Mouse (Mus musculus) forebrain, embryonic 12.5 days (tissue): Measurements from ENCODE around the gene Terf2. TPM values are rescaled to one million over a fixed set of nuclear protein-coding genes. Genes with fewer than 3 reads are reported as not detected.
"Not testable (repeated sequence)": the region's sequence is repeated elsewhere in the genome, so short reads cannot be mapped to it uniquely, and the experiment has no call there.

Experiments
- ATAC-seq: fragments of 200-750 bp; cut with Nextera tagmentation; 2 replicates; pipeline ENCODE4 v1.8.0; 2017; ENCODE audit warnings: moderate TSS enrichment; ENCODE audit not compliant: low FRiP score
- H3K27ac ChIP-seq: fragments of 300-500 bp; sonication (generic); 2 replicates; pipeline ENCODE4 v1.5.1; 2016; ENCODE audit warnings: mild to moderate bottlenecking
- H3K27me3 ChIP-seq: fragments of 300-500 bp; sonication (generic); 2 replicates; pipeline ENCODE4 v1.6.1; 2016; ENCODE audit warnings: mild to moderate bottlenecking
- H3K36me3 ChIP-seq: fragments of 300-500 bp; sonication (generic); replicated peaks from 2 replicates; pipeline ENCODE4 v1.6.1; 2016; ENCODE audit warnings: mild to moderate bottlenecking
- H3K4me1 ChIP-seq: fragments of 300-500 bp; sonication (generic); 2 replicates; pipeline ENCODE4 v1.6.1; 2016
- H3K4me2 ChIP-seq: fragments of 300-500 bp; sonication (generic); 2 replicates; pipeline ENCODE4 v1.6.1; 2016; ENCODE audit warnings: mild to moderate bottlenecking, moderate library complexity
- H3K4me3 ChIP-seq: fragments of 300-500 bp; sonication (generic); replicated peaks from 2 replicates; pipeline ENCODE4 v1.5.1; 2016; ENCODE audit warnings: mild to moderate bottlenecking
- H3K9ac ChIP-seq: fragments of 300-500 bp; sonication (generic); 2 replicates; pipeline ENCODE4 v1.6.1; 2016; ENCODE audit warnings: mild to moderate bottlenecking
- H3K9me3 ChIP-seq: fragments of 300-500 bp; sonication (generic); 2 replicates; pipeline ENCODE4 v1.6.1; 2016
- WGBS: fragments of 180-500 bp; shearing (Covaris S2); methylation state at CpG from one replicate; pipeline ENCODE4 v1.1.7; 2016; 5-methylcytosine and 5-hydroxymethylcytosine counted together
- polyA plus RNA-seq: library from polyadenylated mRNA; unstranded; fragments of >200 nt; fragmentation: Nextera tagmentation; extraction: Ambion mirVana; gene quantifications from 2 replicates; pipeline ENCODE4 v1.2.1, GENCODE M21; 2016

Gene Terf2
- polyA plus RNA-seq, 1 experiment from 2014 or later = 26.6 TPM

DNA sequence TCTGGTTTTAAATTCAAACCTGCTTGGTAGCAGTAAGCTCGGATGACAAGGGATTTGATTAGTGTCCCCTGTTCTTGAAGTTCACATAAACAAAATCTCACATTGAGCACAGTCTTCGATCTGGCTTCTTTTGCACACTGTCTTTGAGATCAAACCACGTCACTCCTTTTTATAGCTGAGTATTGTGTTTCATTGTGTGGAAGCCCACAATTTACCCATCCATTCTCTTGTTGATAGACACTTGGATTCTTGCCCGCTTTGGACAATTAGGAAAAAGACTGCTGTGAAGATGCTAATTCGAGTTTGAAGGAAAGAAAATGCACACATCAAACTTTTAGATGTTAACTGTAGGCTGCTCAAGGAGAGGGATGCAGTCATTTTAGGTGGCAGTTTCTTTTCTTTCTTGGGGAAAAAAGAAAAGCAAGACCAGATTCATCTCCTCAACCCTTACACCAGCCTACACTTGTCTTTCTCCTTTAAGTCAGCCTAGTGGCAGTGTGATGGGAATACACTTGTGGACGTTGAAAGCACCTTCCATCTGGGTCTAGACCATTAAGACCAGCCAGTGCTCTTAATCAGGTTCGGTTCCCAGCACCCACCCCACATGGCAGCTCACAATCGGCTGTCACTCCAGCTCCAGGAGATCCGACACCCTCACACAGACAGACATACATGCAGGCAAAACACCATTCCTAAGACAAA lies 14.4 kb upstream of the Terf2 start:
- Histone ChIP-seq H3K9me3 (no peaks in the 10 kb centered on the region), H3K4me1 (0 out of 2 replicates have a peak, but pooled peaks cover 4% of the 10 kb centered on the region), H3K4me3 (no peak overlapping the region), H3K9ac (no peak overlapping the region), H3K27ac (no peak overlapping the region), H3K36me3 (no peaks in the 10 kb centered on the region), H3K4me2 (no peak overlapping the region), H3K27me3 (no peaks in the 10 kb centered on the region)
- no peak for ATAC-seq
- WGBS = 66% methylated on average over 9 of the region's 9 CpGs

DNA sequence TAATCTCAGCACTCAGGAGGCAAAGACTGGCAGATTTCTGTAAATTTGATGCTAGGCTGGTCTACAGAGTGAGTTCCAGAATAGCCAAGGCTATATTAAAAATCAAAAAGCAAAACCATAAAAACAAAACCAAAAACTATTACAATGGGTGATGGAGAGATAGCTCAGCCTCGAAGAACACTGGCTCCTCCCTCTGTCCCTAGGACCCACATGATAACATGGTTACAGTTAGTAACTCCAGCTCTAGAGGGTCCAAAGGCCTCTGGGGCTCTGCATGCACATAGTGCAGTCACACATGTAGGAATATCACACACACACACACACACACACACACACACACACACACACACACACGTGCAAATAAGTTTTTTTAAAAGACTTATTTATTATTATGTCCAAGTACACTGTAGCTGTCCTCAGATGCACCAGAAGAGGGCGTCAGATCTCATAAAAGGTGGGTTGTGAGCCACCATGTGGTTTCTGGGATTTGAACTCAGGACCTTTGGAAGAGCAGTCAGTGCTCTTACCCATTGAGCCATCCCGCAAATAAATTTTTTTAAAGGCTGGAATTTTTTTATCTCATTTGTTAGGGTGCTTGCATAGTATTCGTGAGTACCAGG lies 13.6 kb upstream of the Terf2 start:
- no peak overlapping the region for H3K27ac ChIP-seq
- no peak overlapping the region for H3K9ac ChIP-seq
- ATAC-seq = no peak
- H3K36me3 ChIP-seq = no peaks in the 10 kb centered on the region
- H3K9me3 ChIP-seq = no peaks in the 10 kb centered on the region
- no peaks in the 10 kb centered on the region for H3K27me3 ChIP-seq
- 0 out of 2 replicates have a peak, but pooled peaks cover 4% of the 10 kb centered on the region for H3K4me1 ChIP-seq
- H3K4me2 ChIP-seq = no peak overlapping the region
- WGBS = 86% methylated on average over 5 of the region's 5 CpGs
- H3K4me3 ChIP-seq = no peak overlapping the region

DNA sequence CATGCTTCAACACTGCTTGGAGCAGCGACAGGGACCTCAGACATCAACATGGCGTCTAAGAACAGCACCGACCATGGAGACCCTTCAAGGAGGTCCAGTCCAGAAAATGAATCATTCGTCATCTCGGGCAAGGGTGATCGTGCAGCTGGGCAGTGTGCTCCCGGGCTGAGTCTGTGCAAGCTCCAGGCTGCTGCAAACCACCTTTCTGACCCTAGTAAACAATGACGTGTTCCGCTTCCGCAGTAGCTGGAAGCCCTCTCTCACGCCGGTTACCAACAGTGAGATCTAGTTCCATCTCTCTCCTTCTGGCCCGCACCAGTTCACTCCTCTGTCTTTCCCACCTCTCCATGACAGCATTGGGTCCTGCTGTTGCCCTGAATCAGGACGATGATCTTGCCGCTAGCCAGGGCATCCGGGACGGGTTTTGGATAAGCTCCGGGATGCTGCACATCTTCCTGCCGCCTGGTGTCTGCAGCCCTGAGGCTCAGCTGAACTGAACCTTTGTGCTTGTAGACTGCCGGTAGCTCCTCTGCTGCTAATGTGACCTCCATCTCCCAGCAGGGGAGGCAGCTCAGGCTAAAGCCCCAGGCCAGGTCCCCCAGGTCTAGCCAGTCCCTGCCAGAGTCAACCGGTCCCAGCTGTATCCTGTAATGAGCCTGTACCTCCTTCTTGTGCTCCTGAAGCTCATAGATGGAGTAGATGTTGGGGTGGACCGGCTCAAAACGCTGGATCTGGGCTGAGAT lies 12.8 kb upstream of the Terf2 start:
- H3K27ac ChIP-seq = no peak overlapping the region
- H3K36me3 ChIP-seq = no peaks in the 10 kb centered on the region
- no peak overlapping the region for H3K4me3 ChIP-seq
- H3K27me3 ChIP-seq = no peaks in the 10 kb centered on the region
- ATAC-seq = no peak
- WGBS = 71% methylated on average over 23 of the region's 23 CpGs
- 0 out of 2 replicates have a peak overlapping the region, but pooled peaks have one; percentile 4 for H3K4me2 ChIP-seq
- no peak overlapping the region for H3K9ac ChIP-seq
- H3K9me3 ChIP-seq = no peaks in the 10 kb centered on the region
- no peaks in the 10 kb centered on the region for H3K4me1 ChIP-seq

DNA sequence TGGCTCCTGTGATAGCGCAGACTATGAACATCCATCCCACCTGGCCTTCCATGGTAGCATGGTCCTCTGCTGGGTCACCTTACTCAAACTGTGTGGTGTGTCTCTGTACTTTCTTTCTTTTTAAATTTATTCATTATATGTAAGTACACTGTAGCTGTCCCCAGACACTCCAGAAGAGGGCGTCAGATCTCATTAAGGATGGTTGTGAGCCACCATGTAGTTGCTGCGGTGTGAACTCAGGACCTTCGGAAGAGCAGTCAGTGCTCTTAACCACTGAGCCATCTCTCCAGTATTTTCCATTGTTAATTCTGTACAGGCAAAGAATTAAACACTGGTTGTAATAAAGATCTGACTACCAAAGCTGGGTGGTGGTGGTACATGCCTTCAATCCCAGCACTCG lies 11.7 kb upstream of the Terf2 start:
- H3K27me3 ChIP-seq, H3K4me3 ChIP-seq, H3K9me3 ChIP-seq, H3K4me1 ChIP-seq, H3K27ac ChIP-seq, H3K4me2 ChIP-seq, H3K36me3 ChIP-seq, ATAC-seq, H3K9ac ChIP-seq: not testable (repeated sequence)
- WGBS = 91% methylated on average over 5 of the region's 5 CpGs

DNA sequence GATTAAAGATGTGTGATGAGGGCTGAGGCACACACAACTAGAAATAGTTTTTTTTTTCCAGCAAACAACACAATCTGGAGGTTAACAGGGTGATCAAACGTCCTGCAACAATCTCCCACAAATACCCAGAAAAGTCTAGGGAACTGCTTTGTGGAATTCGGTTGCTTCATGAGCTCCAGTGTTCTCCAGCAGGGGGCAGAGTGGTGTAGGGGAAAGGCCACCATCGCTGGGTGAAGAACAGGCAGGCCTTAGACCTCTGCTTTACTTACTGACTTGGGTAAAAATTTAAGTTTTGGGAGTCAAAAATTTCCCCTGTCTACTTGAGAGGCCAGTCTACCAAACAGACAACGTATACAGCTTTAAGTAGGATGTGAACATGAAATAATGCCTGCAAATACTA lies 8.2 kb upstream of the Terf2 start:
- no peaks in the 10 kb centered on the region for H3K36me3 ChIP-seq
- H3K4me2 ChIP-seq = no peak overlapping the region
- no peak for ATAC-seq
- no peaks in the 10 kb centered on the region for H3K9me3 ChIP-seq
- H3K27ac ChIP-seq = no peak overlapping the region
- H3K4me1 ChIP-seq = no peaks in the 10 kb centered on the region
- 11% methylated on average over 4 of the region's 4 CpGs for WGBS
- no peak overlapping the region for H3K4me3 ChIP-seq
- H3K27me3 ChIP-seq = no peaks in the 10 kb centered on the region
- no peak overlapping the region for H3K9ac ChIP-seq

DNA sequence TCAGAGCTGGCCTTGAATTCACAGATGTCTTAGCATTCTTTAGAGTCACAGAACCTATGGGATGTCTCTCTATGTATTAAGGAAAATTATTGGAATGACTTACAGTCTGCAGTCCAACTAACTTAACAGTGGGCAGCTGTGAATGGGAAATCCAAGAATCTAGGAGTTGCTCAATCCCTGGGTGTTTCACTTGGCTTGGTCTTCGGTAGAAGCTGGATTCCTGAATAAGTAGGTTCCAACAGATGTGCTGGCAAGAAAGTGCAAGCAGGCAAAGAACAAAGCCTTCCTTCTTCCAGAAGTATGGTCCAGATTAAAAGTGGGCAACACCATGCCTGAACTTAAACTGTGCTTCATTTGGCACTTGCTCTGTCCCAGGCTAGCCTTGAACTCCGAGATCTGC lies 4.3 kb upstream of the Terf2 start:
- ATAC-seq = no peak

DNA sequence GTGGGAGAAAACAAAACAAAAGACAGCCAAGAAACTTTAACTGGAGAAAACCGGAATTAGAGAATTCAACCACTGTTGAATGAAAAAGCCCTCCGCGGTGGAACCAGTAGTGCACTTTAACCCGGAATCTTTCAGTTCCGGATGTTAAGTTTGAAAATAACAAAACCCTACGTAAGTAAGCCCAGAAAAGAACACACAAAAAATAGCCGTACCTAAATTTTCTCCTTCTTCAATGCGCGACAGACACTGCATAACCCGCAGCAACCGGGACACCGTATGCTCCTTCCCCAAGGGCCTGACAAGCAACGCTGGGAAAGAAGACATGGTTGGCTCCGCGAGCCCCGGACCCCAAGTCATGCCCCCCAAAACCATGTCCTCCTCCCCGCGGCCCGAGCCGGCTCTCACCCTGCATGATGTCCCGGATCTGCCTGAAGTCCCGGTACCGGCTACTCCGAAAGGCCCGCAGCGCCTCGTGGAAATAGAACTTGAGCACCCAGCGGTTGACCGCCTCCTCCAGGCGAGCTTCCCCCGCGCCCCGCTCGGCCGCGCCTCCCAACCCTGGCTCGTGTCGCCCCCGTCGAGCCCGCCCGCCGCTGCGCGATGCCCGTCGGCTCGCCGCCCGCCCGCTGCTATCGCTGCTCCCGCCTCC lies 506 bp downstream of the Terf2 start:
- Histone ChIP-seq H3K9me3 (no peaks in the 10 kb centered on the region), H3K27me3 (no peaks in the 10 kb centered on the region), H3K4me3 (peak overlapping the region; percentile 76), H3K9ac (peak overlapping the region; percentile 89), H3K36me3 (peaks cover 29% of the 10 kb centered on the region), H3K27ac (peak overlapping the region; percentile 83), H3K4me1 (peaks cover 20% of the 10 kb centered on the region), H3K4me2 (peak overlapping the region; percentile 62)
- peak; percentile 84 for ATAC-seq
- WGBS = 2% methylated on average over 49 of the region's 53 CpGs

More for the DNA sequence above, 4.3 kb upstream of the Terf2 start:
- no peaks in the 10 kb centered on the region for H3K9me3 ChIP-seq
- H3K4me2 ChIP-seq = no peak overlapping the region
- WGBS = 92% methylated on average over 2 of the region's 2 CpGs
- no peaks in the 10 kb centered on the region; the same call in 1 of the 2 replicates for H3K4me1 ChIP-seq
- no peak overlapping the region for H3K27ac ChIP-seq
- H3K27me3 ChIP-seq = no peaks in the 10 kb centered on the region
- H3K36me3 ChIP-seq = no peaks in the 10 kb centered on the region
- no peak overlapping the region for H3K9ac ChIP-seq
- H3K4me3 ChIP-seq = no peak overlapping the region

DNA sequence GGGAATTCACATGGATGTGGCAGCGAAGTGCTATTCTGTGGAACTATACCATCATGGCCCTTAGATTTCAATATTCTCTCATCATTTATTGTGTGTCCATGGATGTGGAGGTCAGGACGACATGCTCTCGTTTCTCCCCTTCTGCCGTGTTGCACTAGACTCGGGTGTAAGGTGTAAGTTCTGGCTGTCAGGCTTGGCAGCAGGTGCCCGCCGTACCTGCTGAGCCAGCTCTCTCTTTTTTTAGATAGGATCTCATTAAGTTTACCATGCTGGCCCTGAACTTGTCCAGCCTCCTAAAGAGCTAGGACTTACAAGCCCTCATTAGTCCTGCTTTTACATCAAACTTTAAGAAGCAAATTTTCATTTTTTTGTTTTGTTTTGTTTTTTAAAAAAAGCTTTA lies 5.8 kb downstream of the Terf2 start:
- Histone ChIP-seq H3K36me3 (peaks cover 74% of the 10 kb centered on the region), H3K4me1 (peaks cover 19% of the 10 kb centered on the region), H3K9me3 (no peaks in the 10 kb centered on the region), H3K4me2 (no peak overlapping the region), H3K9ac (no peak overlapping the region), H3K27me3 (no peaks in the 10 kb centered on the region), H3K4me3 (no peak overlapping the region), H3K27ac (no peak overlapping the region)
- WGBS = 98% methylated on average over 7 of the region's 7 CpGs
- ATAC-seq = no peak

DNA sequence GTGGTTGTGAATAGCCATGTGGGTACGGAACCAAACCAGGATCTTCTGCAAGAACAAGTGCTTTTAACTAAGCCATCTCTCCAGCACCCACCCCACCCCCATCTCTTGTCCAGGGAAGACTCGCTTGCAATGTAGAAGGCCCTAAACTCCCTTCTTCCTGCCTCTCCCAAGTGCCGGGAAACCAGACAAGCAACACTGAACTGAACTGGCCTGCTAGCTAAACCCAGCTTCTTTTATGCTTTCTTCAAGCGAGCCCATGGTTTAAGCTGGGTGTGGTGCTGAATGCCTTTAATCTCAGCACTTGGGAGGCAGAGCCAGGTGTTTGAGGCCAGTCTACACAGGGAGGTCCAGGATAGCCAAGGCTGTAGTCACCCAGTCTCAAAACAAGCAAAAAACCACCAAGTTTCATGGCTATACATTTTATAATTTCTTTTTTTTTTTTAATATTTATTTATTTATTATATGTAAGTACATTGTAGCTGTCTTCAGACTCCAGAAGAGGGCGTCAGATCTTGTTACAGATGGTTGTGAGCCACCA lies 7.8 kb downstream of the Terf2 start:
- peaks cover 81% of the 10 kb centered on the region for H3K36me3 ChIP-seq
- no peak for ATAC-seq
- WGBS = 92% methylated on average over 5 of the region's 5 CpGs

DNA sequence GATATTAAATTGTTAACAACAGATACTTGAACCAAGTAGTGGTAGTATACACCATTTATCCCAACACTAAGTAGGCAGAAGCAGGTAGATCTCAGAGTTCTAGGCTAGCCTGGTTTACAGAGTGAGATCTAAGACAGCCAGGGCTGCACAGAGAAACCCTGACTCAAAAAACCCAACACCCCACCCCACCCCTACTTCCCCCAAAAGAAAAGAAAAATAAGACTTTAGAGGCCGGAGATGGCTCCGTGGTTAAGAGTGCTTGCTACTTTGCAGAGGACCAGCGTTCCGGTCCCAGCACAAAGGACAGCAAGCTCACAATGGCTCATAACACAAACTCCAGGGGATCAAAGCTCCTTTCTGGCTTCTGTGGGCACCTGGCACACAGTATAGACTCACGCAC lies 10.3 kb downstream of the Terf2 start:
- no peak overlapping the region for H3K4me3 ChIP-seq
- peaks cover 77% of the 10 kb centered on the region for H3K36me3 ChIP-seq
- WGBS = 97% methylated on average over 5 of the region's 5 CpGs
- H3K27ac ChIP-seq = no peak overlapping the region
- no peaks in the 10 kb centered on the region for H3K9me3 ChIP-seq
- no peaks in the 10 kb centered on the region for H3K4me1 ChIP-seq
- no peak overlapping the region for H3K9ac ChIP-seq
- H3K27me3 ChIP-seq = no peaks in the 10 kb centered on the region
- ATAC-seq = no peak
- no peak overlapping the region for H3K4me2 ChIP-seq

More for the DNA sequence above, 7.8 kb downstream of the Terf2 start:
- Histone ChIP-seq H3K4me3 (no peak overlapping the region), H3K4me2 (no peak overlapping the region), H3K27ac (no peak overlapping the region), H3K4me1 (no peaks in the 10 kb centered on the region), H3K9ac (no peak overlapping the region), H3K9me3 (no peaks in the 10 kb centered on the region), H3K27me3 (no peaks in the 10 kb centered on the region)

DNA sequence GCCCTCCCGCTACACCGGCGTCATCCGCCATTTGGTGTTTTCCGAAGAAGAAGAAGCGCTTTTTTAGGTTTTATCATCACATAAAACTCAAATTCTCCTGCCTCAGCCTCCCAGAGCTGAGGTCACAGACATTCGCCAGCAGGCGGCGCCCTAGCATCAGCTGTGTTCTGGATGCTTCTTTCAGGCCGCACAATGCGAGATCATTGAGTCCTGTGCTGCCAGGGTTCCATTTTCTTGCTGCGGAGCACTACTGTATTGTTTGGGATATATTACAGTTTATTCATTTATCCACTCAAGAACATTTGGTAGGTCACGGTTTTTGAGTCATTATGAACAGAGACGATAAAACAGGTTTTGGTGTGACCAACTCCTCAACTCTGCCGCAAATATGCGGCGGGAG lies 11.0 kb downstream of the Terf2 start:
- Histone ChIP-seq H3K27me3 (no peaks in the 10 kb centered on the region), H3K36me3 (peaks cover 79% of the 10 kb centered on the region), H3K4me1 (no peaks in the 10 kb centered on the region), H3K27ac (no peak overlapping the region), H3K4me3 (no peak overlapping the region), H3K4me2 (no peak overlapping the region), H3K9ac (no peak overlapping the region), H3K9me3 (no peaks in the 10 kb centered on the region)
- no peak for ATAC-seq
- 94% methylated on average over 17 of the region's 17 CpGs for WGBS

DNA sequence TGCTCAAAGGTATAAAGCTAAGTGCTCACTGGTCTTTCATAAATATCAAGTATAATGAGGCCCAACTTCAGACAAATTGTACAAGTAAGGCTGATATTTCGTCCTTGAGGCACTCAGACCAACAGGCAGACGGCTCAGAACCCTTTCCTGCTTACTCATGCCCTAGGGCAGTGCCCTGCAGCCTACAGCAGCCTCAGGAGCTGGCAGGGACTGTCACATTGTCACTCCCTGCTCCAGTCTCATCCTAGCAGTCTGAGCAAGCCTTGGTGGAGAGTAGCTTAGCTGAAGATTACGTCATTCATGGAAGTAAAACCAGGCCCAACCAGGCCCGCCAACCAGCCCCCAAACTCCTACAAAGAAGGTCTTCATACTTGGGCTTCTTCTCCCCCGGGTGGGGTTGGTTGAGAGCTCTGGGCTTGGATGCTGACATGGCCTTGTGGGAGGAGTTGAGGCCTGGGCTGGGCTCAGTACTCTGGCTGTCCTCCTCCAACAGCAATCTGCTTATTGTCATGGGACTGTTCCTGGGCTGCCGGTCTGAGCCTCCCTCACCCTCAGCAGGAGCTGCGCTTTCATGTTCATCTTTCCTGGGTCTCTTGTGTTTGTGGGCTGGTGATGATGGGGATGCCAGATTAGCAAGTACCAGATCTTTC lies 20.0 kb downstream of the Terf2 start:
- H3K36me3 ChIP-seq = peaks cover 96% of the 10 kb centered on the region

More for the DNA sequence above, 20.0 kb downstream of the Terf2 start:
- H3K27me3 ChIP-seq = no peaks in the 10 kb centered on the region
- no peak overlapping the region for H3K9ac ChIP-seq
- H3K4me1 ChIP-seq = no peaks in the 10 kb centered on the region
- 92% methylated on average over 7 of the region's 7 CpGs for WGBS
- H3K9me3 ChIP-seq = no peaks in the 10 kb centered on the region
- H3K4me2 ChIP-seq = no peak overlapping the region
- H3K27ac ChIP-seq = no peak overlapping the region
- H3K4me3 ChIP-seq = no peak overlapping the region
- ATAC-seq = no peak
